Mouse (Mus musculus) C2C12 (cell line): Measurements from ENCODE around the gene Eef1akmt2.

Source experiments
- CTCF ChIP-seq: IDR thresholded peaks from one replicate; pipeline ENCODE4 v1.5.1; 2011; ENCODE audit not compliant: control insufficient read depth, insufficient read depth, insufficient read length
- FOSL1 ChIP-seq: IDR thresholded peaks from one replicate; pipeline ENCODE4 v1.8.0; 2011; ENCODE audit warnings: mild to moderate bottlenecking, low read length; ENCODE audit not compliant: poor library complexity, insufficient read depth, severe bottlenecking
- MAX ChIP-seq: IDR thresholded peaks from one replicate; pipeline ENCODE4 v1.6.1; 2011; ENCODE audit warnings: mild to moderate bottlenecking, control low read depth
- MYOD1 ChIP-seq: IDR thresholded peaks from one replicate; pipeline ENCODE4 v1.6.1; 2011; ENCODE audit warnings: low read depth; ENCODE audit not compliant: control insufficient read depth, insufficient read length
- MYOG ChIP-seq: IDR thresholded peaks from one replicate; pipeline ENCODE4 v1.6.1; 2011; ENCODE audit not compliant: control insufficient read depth, insufficient read length; ENCODE audit errors: extremely low read depth
- USF1 ChIP-seq: IDR thresholded peaks from one replicate; pipeline ENCODE4 v1.6.1; 2011; ENCODE audit warnings: low read depth, mild to moderate bottlenecking, control low read depth, moderate library complexity

DNA sequence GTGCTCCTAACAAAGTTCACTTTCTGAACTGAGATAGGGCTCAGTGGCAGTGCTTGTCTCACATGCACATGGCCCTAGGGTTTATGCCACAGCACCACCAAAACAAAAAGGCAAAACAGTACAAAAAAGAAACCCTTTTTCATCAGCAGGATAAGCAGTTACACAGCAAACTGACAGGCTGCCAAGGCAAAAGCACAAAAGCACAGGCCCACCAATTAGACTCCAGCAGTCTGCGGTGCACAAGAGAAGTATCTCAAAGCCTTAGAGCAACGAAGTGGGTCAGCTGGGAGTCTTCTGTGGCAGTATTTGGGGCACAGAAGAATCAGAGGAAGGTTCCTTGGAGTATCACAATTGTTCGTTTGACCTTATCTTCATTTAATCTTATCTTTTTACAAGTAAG lies 31.8 kb downstream of the Eef1akmt2 start:
- TF ChIP-seq USF1 (no peak), CTCF (no peak), MAX (no peak), MYOD1 (no peak), FOSL1 (no peak), MYOG (no peak)
